Mouse (Mus musculus) embryonic fibroblast, embryonic 13.5 days (primary cell): ENCODE results near the gene Rtl10.

ENCODE experiments used
- CTCF ChIP-seq: IDR thresholded peaks from 2 replicates; pipeline ENCODE4 v1.5.1; 2011; ENCODE audit warnings: mild to moderate bottlenecking, control low read depth, low read length, moderate library complexity, borderline replicate concordance; ENCODE audit not compliant: insufficient read depth
- POLR2A ChIP-seq: IDR thresholded peaks from 2 replicates; pipeline ENCODE4 v1.6.1; 2011; ENCODE audit warnings: low read depth, mild to moderate bottlenecking, control low read depth, low read length, moderate library complexity

GRCm38 (mm10) chr16:18539281-18539680, 40.6 kb downstream of the Rtl10 start:
- TF ChIP-seq CTCF (no peak), POLR2A (no peak)
